Mouse (Mus musculus) lung, postnatal 0 days (tissue): ENCODE measurements around the gene Trpm8.

Source experiments
- CTCF ChIP-seq: IDR thresholded peaks from 2 replicates; pipeline ENCODE4 v1.5.1; 2016; ENCODE audit warnings: antibody characterized with exemption, mild to moderate bottlenecking
- EP300 ChIP-seq: IDR thresholded peaks from 2 replicates; pipeline ENCODE4 v1.6.1; 2016; ENCODE audit warnings: antibody characterized with exemption, mild to moderate bottlenecking, control low read depth

DNA sequence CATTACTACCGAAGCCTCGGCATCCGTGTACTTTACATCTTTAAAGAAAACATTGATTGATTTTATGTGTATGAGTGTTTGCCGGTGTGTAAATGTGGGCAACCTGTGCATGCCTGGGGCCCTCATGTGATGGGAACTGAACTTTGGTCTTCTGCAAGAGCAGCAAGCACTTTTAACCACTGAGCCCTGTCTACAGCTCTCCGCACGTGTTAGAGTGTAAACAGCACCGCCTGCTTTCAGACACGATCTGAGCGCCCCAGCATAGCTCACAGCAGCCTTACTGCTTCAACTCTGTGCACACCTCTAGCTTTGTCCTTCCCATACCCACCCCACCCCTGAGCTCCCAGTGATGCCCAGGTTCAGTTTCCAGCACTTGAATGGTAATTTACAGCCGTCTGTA lies 144.6 kb downstream of the Trpm8 start:
- TF ChIP-seq CTCF: no peak
- TF ChIP-seq EP300: no peak
